Mouse (Mus musculus) kidney, adult 2 months (tissue): ENCODE measurements around the gene Kif7. TPM values are rescaled to one million over a fixed set of nuclear protein-coding genes. Genes with fewer than 3 reads are reported as not detected.

Experiments
- DNase-seq: peaks from one replicate; pipeline ENCODE4 v3.0.0; 2021
- H3K27ac ChIP-seq: fragments of 200-500 bp; 2 replicates; pipeline ENCODE4 v1.5.1; 2012; ENCODE audit warnings: low read depth, low read length, control low read depth, inconsistent platforms; ENCODE audit not compliant: insufficient read depth
- H3K27me3 ChIP-seq: fragments of 200-500 bp; replicated peaks from 2 replicates; pipeline ENCODE4 v1.6.1; 2012; ENCODE audit warnings: mild to moderate bottlenecking, moderate library complexity, low read length, inconsistent platforms; ENCODE audit not compliant: control insufficient read depth, insufficient read depth
- H3K36me3 ChIP-seq: fragments of 200-500 bp; 2 replicates; pipeline ENCODE4 v1.6.1; 2012; ENCODE audit warnings: mild to moderate bottlenecking, moderate library complexity, low read length, inconsistent platforms; ENCODE audit not compliant: control insufficient read depth, insufficient read depth
- H3K4me1 ChIP-seq: fragments of 200-500 bp; 2 replicates; pipeline ENCODE4 v1.6.1; 2011; ENCODE audit warnings: low read length; ENCODE audit not compliant: control insufficient read depth, insufficient read depth
- H3K4me3 ChIP-seq: fragments of 200-500 bp; 2 replicates; pipeline ENCODE4 v1.5.1; 2011; ENCODE audit warnings: mild to moderate bottlenecking, low read depth, low read length, control low read depth; ENCODE audit not compliant: insufficient read depth
- CTCF ChIP-seq: fragments of 200-500 bp; conservative IDR thresholded peaks from 2 replicates; pipeline ENCODE4 v1.5.1; 2011; ENCODE audit warnings: low read depth, mild to moderate bottlenecking, control low read depth, low read length, moderate library complexity, mixed read lengths; ENCODE audit not compliant: insufficient read depth, insufficient read length
- POLR2A ChIP-seq: fragments of 200-500 bp; IDR thresholded peaks from one replicate; pipeline ENCODE4 v1.6.1; 2011; ENCODE audit warnings: low read depth, low read length, control low read depth
- WGBS: fragments of 180-500 bp; shearing (Covaris S2); methylation state at CpG from one replicate; pipeline ENCODE4 v1.1.7; 2018; 5-methylcytosine and 5-hydroxymethylcytosine counted together
- polyA plus RNA-seq: library from polyadenylated mRNA; depleted of rRNA; stranded (reverse); fragments of >200 nt; gene quantifications from 2 replicates; pipeline ENCODE4 v1.2.3, GENCODE M21; 2012

The Kif7 gene
- polyA plus RNA-seq, 1 experiment, result 0.81 TPM

DNA sequence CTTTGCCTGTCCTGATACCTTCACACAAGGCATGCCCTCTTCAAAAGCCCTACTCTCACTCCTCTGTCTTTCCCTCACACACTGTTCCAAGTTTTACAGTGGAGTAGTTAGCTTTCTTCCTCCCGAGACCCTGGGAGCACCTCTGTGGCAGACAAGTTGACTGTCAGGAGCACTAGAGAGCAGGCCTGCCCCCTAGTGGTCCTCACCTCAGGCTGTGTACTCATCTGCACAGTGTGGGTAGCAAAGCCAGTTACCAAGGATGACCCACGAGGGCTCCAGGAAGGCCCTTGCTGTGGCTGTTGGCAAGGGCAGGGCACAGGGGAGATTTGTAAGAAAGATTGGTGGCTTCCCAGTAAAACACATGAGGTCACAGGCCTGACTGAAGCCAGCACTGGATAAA is 11.6 kb upstream of the Kif7 start:
- H3K4me1 ChIP-seq, result no peaks in the 10 kb centered on the region
- no peak overlapping the region for H3K4me3 ChIP-seq
- TF ChIP-seq CTCF (peak; percentile 87), POLR2A (no peak)
- WGBS, result 17% methylated on average over 2 of the region's 2 CpGs
- H3K36me3 ChIP-seq, result no peaks in the 10 kb centered on the region
- DNase-seq, result peak; percentile 63
- no peaks in the 10 kb centered on the region for H3K27me3 ChIP-seq
- no peak overlapping the region for H3K27ac ChIP-seq

DNA sequence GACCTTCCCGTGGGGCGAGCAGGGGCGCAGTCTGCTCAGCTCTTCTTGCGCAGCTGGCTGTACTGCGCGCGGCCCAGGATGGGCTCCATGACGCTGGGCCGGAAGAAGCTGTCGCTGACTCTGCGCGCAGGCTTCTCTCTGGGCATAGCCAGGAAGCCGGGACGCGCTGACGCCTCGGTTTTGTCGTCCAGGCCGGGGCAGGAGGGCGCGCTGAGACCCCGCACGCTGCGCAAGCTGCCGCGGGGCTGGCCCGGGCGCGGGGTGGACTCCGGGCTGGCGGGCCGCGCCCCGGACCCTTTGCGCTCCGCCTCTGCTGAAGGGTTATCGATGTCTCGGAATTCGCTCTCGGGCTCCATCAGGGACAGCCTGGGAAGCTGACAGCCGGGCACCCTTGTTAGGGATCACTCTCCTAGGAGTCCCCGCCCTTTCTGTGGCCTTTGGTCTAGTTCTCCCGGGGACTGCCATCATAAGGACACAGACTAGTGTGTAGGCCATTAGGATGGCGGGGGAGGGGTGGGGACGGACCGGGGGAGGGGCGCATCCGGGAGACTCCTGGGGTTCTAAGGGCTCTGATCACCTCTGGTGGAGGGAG is 6.0 kb upstream of the Kif7 start:
- H3K27ac ChIP-seq, result no peak overlapping the region
- 2% methylated on average over 48 of the region's 48 CpGs for WGBS
- peak; percentile 53 for DNase-seq
- no peaks in the 10 kb centered on the region for H3K36me3 ChIP-seq
- H3K4me1 ChIP-seq, result peaks cover 3% of the 10 kb centered on the region; the same call in 1 of the 2 replicates
- no peak for TF ChIP-seq CTCF
- TF ChIP-seq POLR2A, result no peak
- peak overlapping the region; percentile 36 for H3K4me3 ChIP-seq
- H3K27me3 ChIP-seq, result no peaks in the 10 kb centered on the region; the same call in 1 of the 2 replicates

GRCm38 (mm10) chr7:79710831-79711230 is 4.7 kb downstream of the Kif7 start:
- Histone ChIP-seq H3K36me3 (no peaks in the 10 kb centered on the region), H3K4me3 (no peak overlapping the region), H3K27ac (no peak overlapping the region), H3K27me3 (no peaks in the 10 kb centered on the region), H3K4me1 (0 out of 2 replicates have a peak, but pooled peaks cover 4% of the 10 kb centered on the region)
- no peak for DNase-seq
- 71% methylated on average over 17 of the region's 17 CpGs for WGBS
- TF ChIP-seq CTCF (no peak), POLR2A (no peak)

DNA sequence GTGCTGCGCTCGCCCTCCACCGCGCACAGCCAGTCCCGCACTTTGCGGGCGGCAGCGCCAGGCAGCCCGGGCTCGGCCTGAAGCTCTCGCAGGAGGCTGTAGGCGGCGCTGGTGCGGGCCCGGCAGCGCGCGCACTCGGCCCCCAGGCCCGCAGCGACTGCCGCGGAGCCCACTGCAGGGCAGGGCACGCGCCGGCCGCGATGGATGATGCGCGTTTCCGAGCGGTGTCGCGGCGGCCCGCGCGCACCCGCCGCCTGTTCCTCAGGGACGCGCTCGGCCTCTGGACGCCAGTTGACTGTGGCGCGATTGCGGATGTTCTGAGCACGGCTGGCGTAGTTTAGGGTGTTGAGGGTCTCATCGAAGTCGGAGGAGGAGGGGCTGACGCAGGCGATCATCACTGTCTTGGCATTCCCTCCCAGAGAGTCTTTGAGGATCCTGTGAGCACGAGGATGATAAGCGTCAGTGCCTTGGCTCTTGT is 5.4 kb downstream of the Kif7 start:
- TF ChIP-seq CTCF (no peak), POLR2A (no peak)
- H3K4me3 ChIP-seq, result peak overlapping the region; percentile 22; the same call in 1 of the 2 replicates
- H3K36me3 ChIP-seq, result no peaks in the 10 kb centered on the region
- H3K27me3 ChIP-seq, result no peaks in the 10 kb centered on the region
- 0 out of 2 replicates have a peak, but pooled peaks cover 3% of the 10 kb centered on the region for H3K4me1 ChIP-seq
- DNase-seq, result no peak
- 14% methylated on average over 55 of the region's 55 CpGs for WGBS
- H3K27ac ChIP-seq, result no peak overlapping the region

GRCm38 (mm10) chr7:79705210-79705609 is 10.3 kb downstream of the Kif7 start:
- no peaks in the 10 kb centered on the region for H3K4me1 ChIP-seq
- TF ChIP-seq CTCF, result no peak
- no peak for TF ChIP-seq POLR2A
- no peaks in the 10 kb centered on the region for H3K36me3 ChIP-seq
- no peaks in the 10 kb centered on the region for H3K27me3 ChIP-seq
- WGBS, result 74% methylated on average over 5 of the region's 5 CpGs
- no peak overlapping the region for H3K4me3 ChIP-seq
- no peak for DNase-seq
- H3K27ac ChIP-seq, result no peak overlapping the region

DNA sequence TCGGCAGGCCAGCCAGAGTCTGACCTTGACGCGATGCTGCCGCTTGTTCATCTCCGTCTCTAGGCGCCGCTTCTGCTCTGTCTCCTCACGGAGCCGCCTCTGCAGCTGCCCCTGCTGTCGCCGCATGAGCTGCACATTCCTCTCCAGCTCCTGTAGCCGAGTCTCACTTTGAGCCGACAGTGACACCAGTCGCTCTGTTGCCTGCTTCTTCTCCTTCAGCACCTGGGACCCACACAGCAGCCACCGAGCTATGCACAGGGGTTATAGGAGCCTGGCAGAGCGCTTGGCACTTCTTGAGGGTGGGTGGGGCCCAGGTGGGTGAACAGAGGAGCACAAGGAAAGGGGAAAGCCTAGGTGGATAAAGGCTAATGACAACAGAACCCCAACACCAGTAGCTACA is 12.8 kb downstream of the Kif7 start:
- Histone ChIP-seq H3K36me3 (no peaks in the 10 kb centered on the region), H3K27me3 (no peaks in the 10 kb centered on the region), H3K4me3 (no peak overlapping the region), H3K27ac (no peak overlapping the region), H3K4me1 (no peaks in the 10 kb centered on the region)
- WGBS, result 90% methylated on average over 16 of the region's 16 CpGs
- TF ChIP-seq CTCF, result no peak
- TF ChIP-seq POLR2A, result no peak
- no peak for DNase-seq

- no peaks in the 10 kb centered on the region for H3K4me1 ChIP-seq
- H3K4me3 ChIP-seq, result no peak overlapping the region
- H3K36me3 ChIP-seq, result no peaks in the 10 kb centered on the region
- WGBS, result 89% methylated on average over 8 of the region's 8 CpGs
- TF ChIP-seq POLR2A (no peak), CTCF (no peak)
- H3K27ac ChIP-seq, result no peak overlapping the region
- no peak for DNase-seq
- H3K27me3 ChIP-seq, result no peaks in the 10 kb centered on the region
These were observed 19.0 kb downstream of the Kif7 start for GRCm38 (mm10) chr7:79696495-79696894.
